Mouse (Mus musculus) lung, adult 2 months (tissue): Measurements from ENCODE around the gene V1rd19.

Source experiments
- CTCF ChIP-seq: fragments of 200-500 bp; IDR thresholded peaks from 2 replicates; pipeline ENCODE4 v1.5.1; 2011; ENCODE audit warnings: mild to moderate bottlenecking, low read length, control low read depth; ENCODE audit not compliant: insufficient read depth
- POLR2A ChIP-seq: fragments of 200-500 bp; IDR thresholded peaks from 2 replicates; pipeline ENCODE4 v1.6.1; 2011; ENCODE audit warnings: low read depth, mild to moderate bottlenecking, control low read depth, low read length, borderline replicate concordance; ENCODE audit errors: extremely low read depth

GRCm38 (mm10) chr7:24001391-24001790 lies at the start of gene V1rd19:
- no peak for TF ChIP-seq CTCF
- TF ChIP-seq POLR2A, result no peak
